20 mouse cellular contexts compared by ENCODE assay signal in genomic region chr17:63191345-63191744, GRCm38 (mm10).
A peak's percentile ranks its signal among the peaks of the same experiment; 100 is the strongest.
DNase-seq lines count a peak whose midpoint lies in the region; ATAC-seq and TF ChIP-seq lines count a peak whose summit lies in the region.
"Had no signal": no experiment of that assay in that cellular context is flagged by ENCODE, and none has a peak within 500 bp of the region (broad histone marks: within the 10 kb centered on the region; RNA-seq: fewer than 3 reads in every experiment).

No protein-coding gene starts in this region.

- H3K27ac ChIP-seq in embryonic facial prominence, embryonic 14.5 days (replicated peaks; ENCODE audit: low read depth, low read length) = no peak overlapping the region
- H3K27ac ChIP-seq in embryonic facial prominence, embryonic 10.5 days (replicated peaks) = no peak overlapping the region
- no peak overlapping the region for H3K27ac ChIP-seq in heart, embryonic 12.5 days (ENCODE audit: poor library complexity, severe bottlenecking)
- H3K27ac ChIP-seq in lung, embryonic 16.5 days (ENCODE audit: low read length) = no peak overlapping the region
- H3K27ac ChIP-seq in hindbrain, postnatal 0 days = no peak overlapping the region
- H3K27ac ChIP-seq: neural tube, embryonic 13.5 days; stomach, postnatal 0 days had no signal

- intact Hi-C loops in heart, postnatal 10 days (cut with DNase I) = no loop called here

- H3K4me3 ChIP-seq in embryonic facial prominence, embryonic 14.5 days (ENCODE audit: low read depth, low read length) = no peak overlapping the region
- H3K4me3 ChIP-seq in embryonic facial prominence, embryonic 10.5 days = no peak overlapping the region
- no peak overlapping the region for H3K4me3 ChIP-seq in heart, embryonic 12.5 days
- H3K4me3 ChIP-seq in lung, embryonic 16.5 days (ENCODE audit: low read length) = no peak overlapping the region
- no peak overlapping the region for H3K4me3 ChIP-seq in hindbrain, postnatal 0 days (ENCODE audit: low read length)
- H3K4me3 ChIP-seq: erythroblast, embryonic 14.5 days; neural tube, embryonic 13.5 days had no signal

- no peaks in the 10 kb centered on the region for H3K36me3 ChIP-seq in embryonic facial prominence, embryonic 14.5 days (ENCODE audit: control insufficient read depth, insufficient read depth, low read length)
- no peaks in the 10 kb centered on the region for H3K36me3 ChIP-seq in embryonic facial prominence, embryonic 10.5 days (replicated peaks)
- H3K36me3 ChIP-seq in heart, embryonic 12.5 days = no peaks in the 10 kb centered on the region
- no peaks in the 10 kb centered on the region for H3K36me3 ChIP-seq in lung, embryonic 16.5 days (ENCODE audit: control insufficient read depth, insufficient read depth, low read length)
- no peaks in the 10 kb centered on the region for H3K36me3 ChIP-seq in hindbrain, postnatal 0 days (ENCODE audit: insufficient read depth, low read length)
- H3K36me3 ChIP-seq: neural tube, embryonic 13.5 days had no signal

- peak; percentile 61 for DNase-seq in embryonic facial prominence, embryonic 14.5 days (ENCODE audit: low spot score)
- DNase-seq in embryonic facial prominence, embryonic 10.5 days (ENCODE audit: low spot score) = no peak
- peak; percentile 18 to 19 for DNase-seq in heart, postnatal 10 days
- DNase-seq in lung, postnatal 36 days = no peak
- DNase-seq in hindbrain, postnatal 0 days (ENCODE audit: low spot score) = peak; percentile 52
- DNase-seq in ovary, postnatal 14 days (ENCODE audit: low spot score) = no peak
- DNase-seq: adrenal gland, postnatal 14 days; cerebellum, adult 8-10 months; kidney, adult 2 months; kidney, postnatal 25 days; layer of hippocampus, adult 9-11 months; lung, postnatal 14 days; right cerebral cortex, adult 18-20 months; thymus, postnatal 14 days had no signal

- ATAC-seq in embryonic facial prominence, embryonic 14.5 days (ENCODE audit: low read depth) = peak; percentile 72; the same call in 1 of the 2 replicates
- ATAC-seq in heart, embryonic 12.5 days (ENCODE audit: insufficient number of reproducible peaks, low FRiP score) = no peak
- peak; percentile 81; the same call in 1 of the 2 replicates for ATAC-seq in lung, embryonic 16.5 days (ENCODE audit: low read depth)
- ATAC-seq in hindbrain, postnatal 0 days = peak; percentile 45; the same call in 1 of the 2 replicates

- TF ChIP-seq CTCF in hindbrain, postnatal 0 days (IDR thresholded peaks at IDR 0.05; ENCODE audit: low read depth) = no peak

- no peak overlapping the region for H3K4me2 ChIP-seq in embryonic facial prominence, embryonic 14.5 days (ENCODE audit: low read depth, low read length)
- H3K4me2 ChIP-seq in heart, embryonic 12.5 days = no peak overlapping the region
- H3K4me2 ChIP-seq in lung, embryonic 16.5 days (ENCODE audit: low read depth, low read length) = no peak overlapping the region
- H3K4me2 ChIP-seq in hindbrain, postnatal 0 days (ENCODE audit: low read depth, low read length) = no peak overlapping the region
- H3K4me2 ChIP-seq: liver, embryonic 11.5 days; neural tube, embryonic 13.5 days had no signal

- H3K9me3 ChIP-seq in embryonic facial prominence, embryonic 14.5 days (ENCODE audit: control insufficient read depth, low read length) = no peaks in the 10 kb centered on the region
- no peaks in the 10 kb centered on the region for H3K9me3 ChIP-seq in embryonic facial prominence, embryonic 10.5 days
- no peaks in the 10 kb centered on the region for H3K9me3 ChIP-seq in heart, embryonic 12.5 days (replicated peaks)
- H3K9me3 ChIP-seq in lung, embryonic 16.5 days (ENCODE audit: control insufficient read depth, low read length) = no peaks in the 10 kb centered on the region
- no peaks in the 10 kb centered on the region for H3K9me3 ChIP-seq in hindbrain, postnatal 0 days (ENCODE audit: low read length)
- H3K9me3 ChIP-seq: neural tube, embryonic 13.5 days had no signal

- H3K4me1 ChIP-seq in embryonic facial prominence, embryonic 14.5 days (ENCODE audit: control insufficient read depth, insufficient read depth, low read length) = no peaks in the 10 kb centered on the region; the same call in 1 of the 2 replicates
- no peaks in the 10 kb centered on the region for H3K4me1 ChIP-seq in embryonic facial prominence, embryonic 10.5 days
- H3K4me1 ChIP-seq in heart, embryonic 12.5 days (replicated peaks) = peaks cover 6% of the 10 kb centered on the region; the same call in 1 of the 2 replicates
- peaks cover 7% of the 10 kb centered on the region for H3K4me1 ChIP-seq in lung, embryonic 16.5 days (replicated peaks; ENCODE audit: control insufficient read depth, insufficient read depth, low read length)
- H3K4me1 ChIP-seq in hindbrain, postnatal 0 days (ENCODE audit: insufficient read depth, low read length) = no peaks in the 10 kb centered on the region

- no peaks in the 10 kb centered on the region for H3K27me3 ChIP-seq in embryonic facial prominence, embryonic 14.5 days (replicated peaks; ENCODE audit: control insufficient read depth, insufficient read depth, low read length)
- no peaks in the 10 kb centered on the region for H3K27me3 ChIP-seq in embryonic facial prominence, embryonic 10.5 days (replicated peaks; ENCODE audit: low read depth, poor library complexity, severe bottlenecking)
- no peaks in the 10 kb centered on the region for H3K27me3 ChIP-seq in heart, embryonic 12.5 days (replicated peaks)
- no peaks in the 10 kb centered on the region for H3K27me3 ChIP-seq in lung, embryonic 16.5 days (ENCODE audit: control insufficient read depth, insufficient read depth, low read depth, low read length)
- no peaks in the 10 kb centered on the region for H3K27me3 ChIP-seq in hindbrain, postnatal 0 days (ENCODE audit: insufficient read depth, low read length)
- H3K27me3 ChIP-seq: neural tube, embryonic 13.5 days had no signal

- no peak overlapping the region for H3K9ac ChIP-seq in embryonic facial prominence, embryonic 14.5 days (ENCODE audit: low read depth, low read length)
- no peak overlapping the region for H3K9ac ChIP-seq in heart, embryonic 12.5 days
- H3K9ac ChIP-seq in lung, embryonic 16.5 days (ENCODE audit: low read length) = no peak overlapping the region
- H3K9ac ChIP-seq in hindbrain, postnatal 0 days (replicated peaks; ENCODE audit: low read length) = no peak overlapping the region
- H3K9ac ChIP-seq: neural tube, embryonic 13.5 days had no signal

- WGBS in embryonic facial prominence, embryonic 14.5 days = 64% methylated on average over 8 of the region's 8 CpGs
- 86% methylated on average over 8 of the region's 8 CpGs for WGBS in embryonic facial prominence, embryonic 10.5 days
- 59% methylated on average over 8 of the region's 8 CpGs for WGBS in heart, embryonic 12.5 days
- 50% methylated on average over 8 of the region's 8 CpGs for WGBS in lung, embryonic 16.5 days
- 33% methylated on average over 8 of the region's 8 CpGs for WGBS in hindbrain, postnatal 0 days

Comparison
In these comparisons a context has a peak if more than half of its experiments do, and no peak if none do; other contexts are left out.
1. DNase-seq: peak in embryonic facial prominence, embryonic 14.5 days (single experiment), heart, postnatal 10 days (2 of 2) and hindbrain, postnatal 0 days (single experiment); none in embryonic facial prominence, embryonic 10.5 days (single experiment), lung, postnatal 36 days (single experiment) and ovary, postnatal 14 days (single experiment).